ENCODE assay signal across 24 mouse cellular contexts in genomic region chr10:61337665-61338064, GRCm38 (mm10). TPM values are rescaled to one million over a fixed set of nuclear protein-coding genes. Genes with fewer than 3 reads are reported as not detected.
DNase-seq lines count a peak whose midpoint lies in the region.
"Had no signal": no experiment of that assay in that cellular context is flagged by ENCODE, and none has a peak within 500 bp of the region (broad histone marks: within the 10 kb centered on the region; RNA-seq: fewer than 3 reads in every experiment).

No protein-coding gene starts in this region.

- DNase-seq in frontal cortex, postnatal 36 days (ENCODE audit: low spot score in 2 of 2): peak; percentile 8 to 10
- no peak for DNase-seq in frontal cortex, postnatal 10 days (ENCODE audit: low spot score in 2 of 2)
- peak; percentile 24 for DNase-seq in right cerebral cortex, adult 18-20 months
- DNase-seq in right cerebral cortex, postnatal 14 days: no peak
- peak; percentile 38 to 40 for DNase-seq in layer of hippocampus, adult 8-10 months (ENCODE audit: low spot score in 2 of 2)
- no peak for DNase-seq in MN1 (ENCODE audit: low spot score)
- no peak for DNase-seq in spleen, adult 18-20 months
- DNase-seq: adrenal gland, adult 2 months; adrenal gland, postnatal 36 days; cerebellum, adult 2 months; cerebellum, postnatal 14 days; forebrain, postnatal 0 days; gastrocnemius, adult 2 months; gastrocnemius, postnatal 36 days; heart, adult 18-20 months; heart, postnatal 36 days; kidney, adult 9 months; kidney, postnatal 10 days; lung, embryonic 14.5 days; lung, postnatal 14 days; midbrain, embryonic 14.5 days; thymus, adult 18-20 months; thymus, postnatal 25 days had no signal

RNA-seq across cellular contexts. Expression of gene Prf1, which starts 40.0 kb away (rescaled TPM):
- not detected for total RNA-seq in layer of hippocampus, adult 8-10 months (2022)
- total RNA-seq: forebrain, postnatal 0 days; gastrocnemius, adult 2 months; gastrocnemius, postnatal 36 days; left cerebral cortex, postnatal 10 days had no signal

RNA-seq across cellular contexts. Expression of gene Pald1, which starts 45.7 kb away (rescaled TPM):
- total RNA-seq in layer of hippocampus, adult 8-10 months (2022): 10 to 100 TPM; 12.8 to 22.5 (median 17.9) TPM

Comparison
In these comparisons a context has a peak if more than half of its experiments do, and no peak if none do; other contexts are left out.
1. DNase-seq: peak in frontal cortex, postnatal 36 days (2 of 2), right cerebral cortex, adult 18-20 months (single experiment) and layer of hippocampus, adult 8-10 months (2 of 2); none in frontal cortex, postnatal 10 days (0 of 2), right cerebral cortex, postnatal 14 days (single experiment), MN1 (single experiment) and spleen, adult 18-20 months (0 of 2).